Mouse (Mus musculus) embryonic facial prominence, embryonic 15.5 days (tissue): ENCODE data around the gene Aifm1. TPM values are rescaled to one million over a fixed set of nuclear protein-coding genes. Genes with fewer than 3 reads are reported as not detected.

Source experiments
- ATAC-seq: fragments of 200-750 bp; cut with Nextera tagmentation; 2 replicates; pipeline ENCODE4 v1.8.0; 2017; ENCODE audit warnings: low read depth, moderate TSS enrichment; ENCODE audit not compliant: insufficient number of reproducible peaks, low FRiP score, low TSS enrichment
- H3K27ac ChIP-seq: fragments of 300-500 bp; sonication (generic); replicated peaks from 2 replicates; pipeline ENCODE4 v1.5.1; 2015; ENCODE audit warnings: mild to moderate bottlenecking, inconsistent platforms
- H3K27me3 ChIP-seq: fragments of 300-500 bp; sonication (generic); 2 replicates; pipeline ENCODE4 v1.6.1; 2015; ENCODE audit warnings: inconsistent platforms
- H3K36me3 ChIP-seq: fragments of 300-500 bp; sonication (generic); 2 replicates; pipeline ENCODE4 v1.6.1; 2015; ENCODE audit warnings: mild to moderate bottlenecking, inconsistent platforms
- H3K4me1 ChIP-seq: fragments of 300-500 bp; sonication (generic); 2 replicates; pipeline ENCODE4 v1.6.1; 2015; ENCODE audit warnings: inconsistent platforms
- H3K4me2 ChIP-seq: fragments of 300-500 bp; sonication (generic); replicated peaks from 2 replicates; pipeline ENCODE4 v1.6.1; 2015; ENCODE audit warnings: mild to moderate bottlenecking, inconsistent platforms
- H3K4me3 ChIP-seq: fragments of 300-500 bp; sonication (generic); replicated peaks from 2 replicates; pipeline ENCODE4 v1.5.1; 2015; ENCODE audit warnings: mild to moderate bottlenecking, inconsistent platforms
- H3K9ac ChIP-seq: fragments of 300-500 bp; sonication (generic); 2 replicates; pipeline ENCODE4 v1.6.1; 2015; ENCODE audit warnings: inconsistent platforms
- H3K9me3 ChIP-seq: fragments of 300-500 bp; sonication (generic); replicated peaks from 2 replicates; pipeline ENCODE4 v1.6.1; 2016; ENCODE audit warnings: inconsistent platforms
- WGBS: fragments of 180-500 bp; shearing (Covaris S2); methylation state at CpG from one replicate; pipeline ENCODE4 v1.1.7; 2015; 5-methylcytosine and 5-hydroxymethylcytosine counted together
- polyA plus RNA-seq: library from polyadenylated mRNA; unstranded; fragments of >200 nt; fragmentation: Nextera tagmentation; extraction: Ambion mirVana; gene quantifications from 2 replicates; pipeline ENCODE4 v1.2.1, GENCODE M21; 2015

Aifm1 gene
- 57.2 and 60.8 TPM in 2 replicates for polyA plus RNA-seq

DNA sequence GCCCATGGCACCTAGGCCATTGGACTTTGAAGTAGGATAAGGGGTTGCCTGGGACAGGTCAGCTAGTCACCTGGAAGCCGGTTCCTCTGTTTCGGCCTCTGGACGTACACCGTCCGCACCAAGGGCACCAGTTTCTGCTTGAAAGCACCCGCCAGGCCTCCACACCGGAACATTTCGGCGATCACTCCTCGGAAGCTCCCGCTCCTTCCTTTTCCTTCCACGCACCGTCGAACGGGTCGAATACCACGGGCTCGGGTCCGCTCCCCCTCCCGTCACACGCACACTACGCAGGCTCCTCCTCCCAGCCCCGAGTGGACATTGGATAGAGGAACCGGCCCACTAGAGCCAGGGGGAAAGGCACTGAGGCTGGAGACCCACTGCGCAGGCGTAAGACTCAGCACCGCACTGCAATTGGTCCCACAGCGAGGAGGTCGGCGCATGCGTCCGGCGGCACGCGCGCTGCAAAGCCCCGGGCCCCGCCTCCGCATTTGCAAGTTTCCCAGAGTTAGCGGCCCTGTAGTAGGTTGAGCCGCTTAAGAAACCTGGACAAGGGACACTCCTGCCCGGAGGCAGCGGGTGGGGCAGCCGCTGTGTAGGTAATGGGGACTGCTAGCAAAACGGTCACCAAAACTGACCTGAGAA, at the start of gene Aifm1:
TSS of gene Aifm1 (minus strand) at position 398 of the 642 bp plus-strand sequence.
- 12% methylated on average over 45 of the region's 45 CpGs for WGBS
- H3K9me3 ChIP-seq, result no peaks in the 10 kb centered on the region
- peak; percentile 99 for ATAC-seq
- H3K36me3 ChIP-seq, result no peaks in the 10 kb centered on the region
- H3K27me3 ChIP-seq, result no peaks in the 10 kb centered on the region
- H3K27ac ChIP-seq, result no peak within 1 kb of the TSS; the same call in 1 of the 2 replicates
- H3K4me2 ChIP-seq, result peak within 1 kb of the TSS; percentile 53
- H3K4me1 ChIP-seq, result 0 out of 2 replicates have a peak, but pooled peaks cover 5% of the 10 kb centered on the region
- H3K9ac ChIP-seq, result peak within 1 kb of the TSS; percentile 42
- peak within 1 kb of the TSS; percentile 57 for H3K4me3 ChIP-seq

DNA sequence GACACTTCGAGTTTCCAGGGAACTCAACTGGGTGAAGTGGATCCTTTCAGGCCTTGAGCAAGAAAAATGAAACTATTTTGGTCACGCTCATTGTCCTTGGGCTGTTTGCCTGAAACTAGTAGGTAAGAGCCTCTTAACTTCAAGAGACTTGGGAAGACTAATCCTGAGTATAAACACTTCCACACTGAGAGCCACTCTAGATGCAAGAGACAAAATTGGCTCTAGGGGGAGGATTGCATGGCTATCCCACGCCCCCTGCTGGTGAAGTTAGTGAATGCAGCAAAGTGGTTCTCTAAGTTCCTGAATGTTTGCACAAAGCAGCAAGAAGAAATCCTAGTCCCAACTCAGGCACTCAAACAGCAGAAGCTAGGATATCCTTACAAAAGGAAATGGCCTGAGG, 18.8 kb upstream of the Aifm1 start:
- Histone ChIP-seq H3K27ac (no peak overlapping the region), H3K9me3 (no peaks in the 10 kb centered on the region), H3K27me3 (no peaks in the 10 kb centered on the region), H3K36me3 (no peaks in the 10 kb centered on the region), H3K4me1 (no peaks in the 10 kb centered on the region), H3K4me2 (no peak overlapping the region), H3K9ac (no peak overlapping the region), H3K4me3 (no peak overlapping the region)
- 32% methylated on average over 3 of the region's 3 CpGs for WGBS
- no peak for ATAC-seq

DNA sequence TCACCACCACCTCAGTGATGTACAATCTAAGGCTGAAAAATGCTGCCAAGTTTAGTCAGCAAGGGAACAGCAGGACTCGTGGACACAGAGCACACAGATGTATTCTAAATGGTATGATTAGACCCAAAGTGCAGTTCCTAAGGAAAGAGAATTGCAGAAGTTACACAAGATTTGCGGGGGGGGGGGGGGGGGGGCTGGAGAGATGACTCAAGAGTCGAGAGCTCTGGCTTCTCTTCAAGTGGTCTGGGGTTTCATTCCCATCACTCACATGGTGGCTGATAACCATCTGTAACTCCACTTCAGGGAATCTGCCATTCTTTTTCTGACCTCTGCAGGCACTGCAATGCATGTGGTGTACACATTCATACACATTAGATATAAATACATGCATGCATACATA, 13.1 kb upstream of the Aifm1 start:
- Histone ChIP-seq H3K4me1 (no peaks in the 10 kb centered on the region), H3K9me3 (no peaks in the 10 kb centered on the region), H3K27me3 (no peaks in the 10 kb centered on the region), H3K9ac (no peak overlapping the region), H3K4me3 (no peak overlapping the region), H3K4me2 (no peak overlapping the region), H3K36me3 (no peaks in the 10 kb centered on the region), H3K27ac (no peak overlapping the region)
- no peak for ATAC-seq
- 56% methylated on average over 1 of the region's 3 CpGs for WGBS

DNA sequence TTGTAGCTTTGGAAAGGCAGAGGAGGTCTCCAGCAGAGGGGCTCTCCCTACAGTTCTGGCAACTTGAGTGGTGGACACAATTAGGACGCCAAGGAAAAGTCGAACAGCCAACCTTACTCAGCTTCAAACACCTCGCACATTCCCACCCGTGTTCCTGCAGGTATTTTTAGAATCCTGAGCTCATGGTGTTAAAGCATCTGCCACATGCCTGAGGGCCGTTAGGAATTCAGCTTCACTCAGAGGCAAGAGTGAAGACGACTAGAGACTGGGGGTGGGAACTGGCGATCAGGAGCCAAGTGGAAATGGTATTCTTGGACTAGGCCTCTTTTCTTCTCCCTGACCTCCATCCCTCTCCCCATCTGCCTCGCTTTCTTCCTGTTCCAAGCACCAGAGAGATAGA, 12.5 kb upstream of the Aifm1 start:
- no peaks in the 10 kb centered on the region for H3K27me3 ChIP-seq

DNA sequence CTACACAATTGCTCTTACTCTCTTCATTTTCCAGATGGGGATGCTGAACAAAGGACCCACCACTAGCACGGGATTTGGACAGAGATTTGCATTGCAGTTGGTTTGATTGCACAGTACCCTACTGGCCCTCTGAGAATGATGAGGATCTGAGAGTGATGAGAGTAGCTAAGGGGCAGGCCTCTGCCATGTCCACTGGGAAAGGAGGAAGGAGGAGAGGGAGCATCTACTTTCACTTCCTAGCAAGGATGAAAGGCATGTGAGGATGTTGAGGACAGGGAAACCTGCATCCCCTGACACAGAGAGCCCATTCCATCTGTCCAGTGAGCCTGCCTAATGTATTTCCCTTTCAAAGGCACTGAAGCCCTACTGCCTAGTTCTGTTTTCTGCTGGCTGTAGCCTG, 12.0 kb upstream of the Aifm1 start:
- no peaks in the 10 kb centered on the region for H3K36me3 ChIP-seq
- H3K27me3 ChIP-seq, result 0 out of 2 replicates have a peak, but pooled peaks cover 2% of the 10 kb centered on the region
- H3K4me2 ChIP-seq, result no peak overlapping the region
- 73% methylated on average over 1 of the region's 1 CpGs for WGBS
- no peaks in the 10 kb centered on the region for H3K4me1 ChIP-seq
- H3K27ac ChIP-seq, result no peak overlapping the region
- no peak for ATAC-seq
- no peak overlapping the region for H3K9ac ChIP-seq
- H3K4me3 ChIP-seq, result no peak overlapping the region
- no peaks in the 10 kb centered on the region for H3K9me3 ChIP-seq

More for the DNA sequence above, 12.5 kb upstream of the Aifm1 start:
- Histone ChIP-seq H3K4me2 (no peak overlapping the region), H3K27ac (no peak overlapping the region), H3K9ac (no peak overlapping the region), H3K4me1 (no peaks in the 10 kb centered on the region), H3K36me3 (no peaks in the 10 kb centered on the region), H3K4me3 (no peak overlapping the region), H3K9me3 (no peaks in the 10 kb centered on the region)
- 32% methylated on average over 8 of the region's 8 CpGs for WGBS
- ATAC-seq, result no peak

- no peak for ATAC-seq
- Histone ChIP-seq H3K27me3 (0 out of 2 replicates have a peak, but pooled peaks cover 4% of the 10 kb centered on the region), H3K4me3 (no peak overlapping the region), H3K27ac (no peak overlapping the region), H3K9ac (no peak overlapping the region), H3K4me1 (no peaks in the 10 kb centered on the region; the same call in 1 of the 2 replicates), H3K9me3 (no peaks in the 10 kb centered on the region), H3K36me3 (no peaks in the 10 kb centered on the region), H3K4me2 (no peak overlapping the region)
- WGBS, result 69% methylated on average over 3 of the region's 3 CpGs
Measured at GRCm38 (mm10) chrX:48523512-48523911, 10.1 kb upstream of the Aifm1 start.

GRCm38 (mm10) chrX:48521651-48522050, 8.3 kb upstream of the Aifm1 start:
- no peak overlapping the region for H3K4me2 ChIP-seq
- ATAC-seq, result no peak
- H3K27me3 ChIP-seq, result 0 out of 2 replicates have a peak, but pooled peaks cover 4% of the 10 kb centered on the region
- H3K4me3 ChIP-seq, result no peak overlapping the region
- H3K27ac ChIP-seq, result no peak overlapping the region
- H3K4me1 ChIP-seq, result no peaks in the 10 kb centered on the region; the same call in 1 of the 2 replicates
- no peaks in the 10 kb centered on the region for H3K36me3 ChIP-seq
- no peak overlapping the region for H3K9ac ChIP-seq
- H3K9me3 ChIP-seq, result no peaks in the 10 kb centered on the region
- WGBS, result 75% methylated on average over 3 of the region's 3 CpGs

- peak; percentile 47; the same call in 1 of the 2 replicates for ATAC-seq
- Histone ChIP-seq H3K9ac (no peak overlapping the region), H3K4me2 (peak overlapping the region; percentile 80)
Measured at GRCm38 (mm10) chrX:48519549-48520085, 6.3 kb upstream of the Aifm1 start.

GRCm38 (mm10) chrX:48518808-48519548, 5.6 kb upstream of the Aifm1 start, which contains the start of gene Rab33a:
Gene Rab33a, plus strand, starts transcription at chrX:48519285.
- Histone ChIP-seq H3K36me3 (no peaks in the 10 kb centered on the region), H3K27ac (no peak within 1 kb of the TSS), H3K4me3 (peak within 1 kb of the TSS; percentile 48), H3K9me3 (no peaks in the 10 kb centered on the region), H3K4me1 (no peaks in the 10 kb centered on the region; the same call in 1 of the 2 replicates), H3K27me3 (0 out of 2 replicates have a peak, but pooled peaks cover 4% of the 10 kb centered on the region), H3K4me2 (peak within 1 kb of the TSS; percentile 80), H3K9ac (no peak within 1 kb of the TSS)
- 22% methylated on average over 32 of the region's 33 CpGs for WGBS
- ATAC-seq, result peak; percentile 76; the same call in 1 of the 2 replicates

More at GRCm38 (mm10) chrX:48519549-48520085, 6.3 kb upstream of the Aifm1 start:
- Histone ChIP-seq H3K9me3 (no peaks in the 10 kb centered on the region), H3K36me3 (no peaks in the 10 kb centered on the region), H3K4me1 (no peaks in the 10 kb centered on the region; the same call in 1 of the 2 replicates), H3K27me3 (0 out of 2 replicates have a peak, but pooled peaks cover 4% of the 10 kb centered on the region), H3K4me3 (peak overlapping the region; percentile 48), H3K27ac (no peak overlapping the region)
- WGBS, result 25% methylated on average over 20 of the region's 20 CpGs

- no peaks in the 10 kb centered on the region for H3K36me3 ChIP-seq
- WGBS, result 27% methylated on average over 15 of the region's 15 CpGs
- peak; percentile 45; the same call in 1 of the 2 replicates for ATAC-seq
- no peaks in the 10 kb centered on the region; the same call in 1 of the 2 replicates for H3K4me1 ChIP-seq
- H3K27ac ChIP-seq, result no peak overlapping the region
- H3K27me3 ChIP-seq, result 0 out of 2 replicates have a peak, but pooled peaks cover 4% of the 10 kb centered on the region
- peak overlapping the region; percentile 80 for H3K4me2 ChIP-seq
- H3K9me3 ChIP-seq, result no peaks in the 10 kb centered on the region
- H3K9ac ChIP-seq, result no peak overlapping the region
- H3K4me3 ChIP-seq, result peak overlapping the region; percentile 48
Measured at GRCm38 (mm10) chrX:48518211-48518807, 4.9 kb upstream of the Aifm1 start.
